Mouse (Mus musculus): ENCODE measurements around the gene Apol9b. TPM values are rescaled to one million over a fixed set of nuclear protein-coding genes. Genes with fewer than 3 reads are reported as not detected.
"Not testable (repeated sequence)": the region's sequence is repeated elsewhere in the genome, so short reads cannot be mapped to it uniquely, and the experiment has no call there.

Apol9b gene
- total RNA-seq (2017), result 0.23 TPM in 1 of 2 replicates, not detected in the other

DNA sequence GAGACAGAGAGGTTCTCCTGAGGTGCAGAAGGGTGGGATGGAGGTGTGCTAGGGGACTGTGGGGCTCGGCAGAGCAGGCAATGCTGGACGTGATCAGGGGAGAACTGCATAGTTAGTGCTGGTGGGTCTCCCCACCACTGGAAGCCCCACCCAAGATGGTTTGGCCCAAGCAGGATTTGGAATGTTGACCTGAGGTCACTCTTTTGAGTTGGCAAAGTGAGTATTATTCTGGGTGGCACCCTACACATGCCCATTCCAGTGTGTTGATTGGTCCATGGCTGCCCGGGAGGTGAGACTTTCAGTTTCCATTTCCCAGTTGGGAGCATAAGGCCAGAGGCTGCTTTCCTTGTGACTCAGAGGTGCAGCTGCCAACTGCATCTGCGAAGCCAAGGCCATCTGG, at the start of gene Apol9b:
TSS of gene Apol9b (plus strand) at position 301 of the 400 bp plus-strand sequence.
- not testable (repeated sequence) for ATAC-seq (replicated peaks; ENCODE audit: low read depth, poor library complexity, severe bottlenecking)

DNA sequence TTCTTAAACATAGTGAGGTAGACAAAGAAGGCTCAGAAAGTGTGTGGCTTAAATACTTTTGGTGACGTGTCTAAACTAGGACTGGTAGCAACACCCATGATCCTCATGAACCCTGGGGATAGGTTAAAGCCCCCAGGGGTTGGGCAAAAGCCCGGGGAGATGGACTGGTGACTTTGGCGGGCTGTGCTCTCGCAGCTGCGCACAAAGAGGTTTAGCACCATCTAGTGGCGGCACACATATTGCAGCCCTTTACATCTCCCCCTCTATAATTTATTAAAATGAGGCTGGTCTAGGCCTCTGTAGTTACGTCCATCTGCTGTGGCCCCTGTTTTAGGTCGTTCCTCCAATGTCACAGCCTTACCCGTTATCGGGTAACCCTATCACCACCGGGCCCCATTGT, 44.9 kb upstream of the Apol9b start:
- ATAC-seq (replicated peaks; ENCODE audit: low read depth, poor library complexity, severe bottlenecking), result not testable (repeated sequence)

GRCm38 (mm10) chr15:77691532-77692311, 37.1 kb upstream of the Apol9b start:
- ATAC-seq (replicated peaks; ENCODE audit: low read depth, poor library complexity, severe bottlenecking), result not testable (repeated sequence)

GRCm38 (mm10) chr15:77694687-77695295, 34.0 kb upstream of the Apol9b start:
- not testable (repeated sequence) for ATAC-seq (replicated peaks; ENCODE audit: low read depth, poor library complexity, severe bottlenecking)

GRCm38 (mm10) chr15:77698656-77699055, 30.2 kb upstream of the Apol9b start, which contains the start of gene Apol7e:
TSS of gene Apol7e (plus strand) at chr15:77698857.
- peak; percentile 73 for ATAC-seq (replicated peaks; ENCODE audit: low read depth, poor library complexity, severe bottlenecking)

GRCm38 (mm10) chr15:77705306-77705705, 23.5 kb upstream of the Apol9b start:
- not testable (repeated sequence) for ATAC-seq (replicated peaks; ENCODE audit: low read depth, poor library complexity, severe bottlenecking)

GRCm38 (mm10) chr15:77708936-77709335, 19.9 kb upstream of the Apol9b start:
- ATAC-seq (replicated peaks; ENCODE audit: low read depth, poor library complexity, severe bottlenecking), result not testable (repeated sequence)

- ATAC-seq (replicated peaks; ENCODE audit: low read depth, poor library complexity, severe bottlenecking), result not testable (repeated sequence)
These were observed 10.6 kb upstream of the Apol9b start for GRCm38 (mm10) chr15:77718240-77718639.

- not testable (repeated sequence) for ATAC-seq (replicated peaks; ENCODE audit: low read depth, poor library complexity, severe bottlenecking)
These were observed 7.3 kb upstream of the Apol9b start for GRCm38 (mm10) chr15:77721509-77721908.

DNA sequence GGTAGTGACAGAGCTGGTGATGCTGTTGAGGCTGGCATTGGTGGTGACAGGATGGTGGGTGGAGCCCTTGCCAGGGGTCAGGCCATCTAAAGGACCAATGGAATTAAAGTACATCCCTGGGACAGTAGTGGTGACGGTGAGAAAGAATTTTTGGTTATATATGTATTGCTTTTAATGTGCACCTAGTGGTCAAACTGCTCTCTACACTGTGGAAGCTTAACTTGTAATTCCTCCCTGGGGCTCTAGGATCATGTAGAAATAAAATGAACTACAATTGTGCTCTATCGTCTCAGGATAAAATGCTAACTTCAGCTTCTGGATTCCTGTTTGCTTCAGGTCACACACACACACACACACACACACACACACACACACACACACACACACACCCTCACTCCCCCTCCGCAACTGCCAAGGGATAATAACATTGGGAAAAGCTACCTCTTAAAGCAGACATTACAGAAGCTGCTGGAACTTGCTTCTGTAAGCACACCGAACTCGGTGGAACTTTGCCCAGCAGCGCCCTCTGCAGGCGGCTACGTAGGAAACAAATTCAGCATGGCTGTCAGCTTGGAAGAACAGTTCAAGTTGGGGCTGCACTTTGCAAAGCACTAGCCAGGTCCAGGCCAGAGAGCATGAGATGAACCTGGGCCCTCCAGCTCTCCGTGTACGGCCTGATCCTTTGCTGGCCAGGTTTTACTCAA, 4.5 kb upstream of the Apol9b start:
- ATAC-seq (replicated peaks; ENCODE audit: low read depth, poor library complexity, severe bottlenecking), result peak; percentile 65

- ATAC-seq (replicated peaks; ENCODE audit: low read depth, poor library complexity, severe bottlenecking), result not testable (repeated sequence)
These were observed 3.3 kb upstream of the Apol9b start for GRCm38 (mm10) chr15:77725393-77726020.

- peak; percentile 66 for ATAC-seq (replicated peaks; ENCODE audit: low read depth, poor library complexity, severe bottlenecking)
These were observed 1.7 kb upstream of the Apol9b start for GRCm38 (mm10) chr15:77727139-77727538.

- not testable (repeated sequence) for ATAC-seq (replicated peaks; ENCODE audit: low read depth, poor library complexity, severe bottlenecking)
These were observed 1.1 kb upstream of the Apol9b start for GRCm38 (mm10) chr15:77727745-77728144.

DNA sequence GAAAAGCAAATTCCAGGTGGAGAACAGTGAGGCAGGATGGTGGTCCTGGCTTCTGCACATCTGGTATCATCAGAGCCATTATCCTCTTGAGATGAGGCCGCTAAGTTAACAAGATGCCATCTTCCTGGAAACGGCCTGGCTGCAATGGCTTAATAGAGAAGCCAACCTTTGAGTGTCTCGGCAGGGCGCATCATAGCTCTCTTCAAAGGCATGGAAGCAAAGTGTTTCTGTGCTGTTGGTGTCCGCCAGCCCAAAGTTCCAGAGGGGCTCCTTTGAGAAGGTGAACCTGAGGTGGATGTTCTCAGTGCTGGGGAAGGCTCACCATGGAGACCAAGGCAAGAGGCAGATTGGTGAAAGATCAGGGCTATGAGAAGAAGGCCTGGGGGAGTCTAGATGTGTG, 2.8 kb downstream of the Apol9b start:
- no peak for ATAC-seq (replicated peaks; ENCODE audit: low read depth, poor library complexity, severe bottlenecking)

GRCm38 (mm10) chr15:77732851-77733250, 4.0 kb downstream of the Apol9b start:
- ATAC-seq (replicated peaks; ENCODE audit: low read depth, poor library complexity, severe bottlenecking), result not testable (repeated sequence)

GRCm38 (mm10) chr15:77733380-77733779, 4.5 kb downstream of the Apol9b start:
- peak; percentile 96 for ATAC-seq (replicated peaks; ENCODE audit: low read depth, poor library complexity, severe bottlenecking)

DNA sequence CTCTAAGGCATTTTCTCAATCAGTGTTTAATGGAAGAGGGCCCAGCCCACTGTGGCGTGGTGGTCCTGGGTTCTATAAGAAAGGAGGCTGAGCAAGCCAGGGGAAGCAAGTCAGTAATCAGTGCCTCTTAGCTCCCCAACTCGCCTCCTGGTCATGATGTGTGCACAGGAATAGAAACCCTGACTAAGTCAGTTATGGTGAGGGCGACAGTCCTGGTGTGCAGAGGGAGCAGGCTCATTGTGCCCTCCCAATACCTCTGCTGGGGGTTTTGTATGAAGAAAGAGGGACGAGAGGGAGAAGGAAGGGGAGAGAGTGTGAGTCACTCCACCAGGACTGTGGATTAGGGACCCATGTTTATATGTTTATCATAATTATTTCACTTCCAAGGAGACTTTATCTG, 5.1 kb downstream of the Apol9b start:
- not testable (repeated sequence) for ATAC-seq (replicated peaks; ENCODE audit: low read depth, poor library complexity, severe bottlenecking)

DNA sequence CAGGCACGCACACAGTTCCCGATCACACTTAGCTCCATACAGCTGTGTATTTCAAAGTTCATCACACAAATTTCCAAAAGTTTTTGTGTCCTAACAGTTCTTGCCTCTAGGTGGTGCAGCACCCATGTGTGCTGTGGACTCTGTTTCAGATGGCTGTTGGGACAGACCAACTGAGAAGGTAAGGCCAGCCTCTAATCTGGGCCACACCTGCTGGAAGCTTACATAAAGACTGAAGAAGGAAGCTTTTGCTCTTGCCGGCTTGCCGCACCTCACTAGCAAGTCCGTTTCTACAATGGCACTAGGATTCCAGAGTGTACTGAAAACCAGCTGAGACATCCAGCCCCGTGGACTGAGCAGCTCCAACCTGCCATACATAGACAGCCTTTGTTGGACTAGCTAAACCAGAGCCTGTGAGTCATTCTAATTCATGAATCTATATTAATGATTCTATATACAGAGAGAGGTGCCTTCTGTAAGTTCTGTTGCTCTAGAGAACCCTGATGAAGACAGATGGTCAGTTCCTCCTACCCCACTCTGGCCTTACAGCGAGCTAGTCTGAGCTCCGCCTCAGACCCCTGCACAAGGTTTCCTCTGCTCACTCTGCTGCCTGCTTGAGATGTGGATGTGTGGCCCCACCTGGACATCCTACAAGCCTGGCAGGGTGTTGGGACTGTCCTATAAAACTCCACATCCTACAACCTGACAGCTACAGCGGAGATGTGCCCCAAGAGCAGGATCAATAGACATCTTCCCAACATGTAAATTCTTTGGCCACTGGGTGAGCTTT, 11.9 kb downstream of the Apol9b start:
- no peak; the same call in 1 of the 2 replicates for ATAC-seq (replicated peaks; ENCODE audit: low read depth, poor library complexity, severe bottlenecking)

- not testable (repeated sequence) for ATAC-seq (replicated peaks; ENCODE audit: low read depth, poor library complexity, severe bottlenecking)
These were observed 12.7 kb downstream of the Apol9b start for GRCm38 (mm10) chr15:77741556-77741955.

Measured in common myeloid progenitor, adult 5-6 weeks (primary cell).